Mouse (Mus musculus) limb, embryonic 12.5 days (tissue): ENCODE data around the gene Pidd1. TPM values are rescaled to one million over a fixed set of nuclear protein-coding genes. Genes with fewer than 3 reads are reported as not detected.
"Not testable (repeated sequence)": the region's sequence is repeated elsewhere in the genome, so short reads cannot be mapped to it uniquely, and the experiment has no call there.

Experiments used
- ATAC-seq: fragments of 200-750 bp; cut with Nextera tagmentation; 2 replicates; pipeline ENCODE4 v1.8.0; 2017; ENCODE audit warnings: low read depth, moderate TSS enrichment; ENCODE audit not compliant: insufficient number of reproducible peaks, insufficient read depth, low FRiP score, low TSS enrichment
- H3K27ac ChIP-seq: fragments of 300-500 bp; sonication (generic); 2 replicates; pipeline ENCODE4 v1.5.1; 2016; ENCODE audit warnings: mild to moderate bottlenecking, moderate library complexity
- H3K27me3 ChIP-seq: fragments of 300-500 bp; sonication (generic); 2 replicates; pipeline ENCODE4 v1.6.1; 2016; ENCODE audit warnings: mild to moderate bottlenecking, moderate library complexity
- H3K36me3 ChIP-seq: fragments of 300-500 bp; sonication (generic); 2 replicates; pipeline ENCODE4 v1.6.1; 2016; ENCODE audit warnings: mild to moderate bottlenecking, moderate library complexity
- H3K4me1 ChIP-seq: fragments of 300-500 bp; sonication (generic); replicated peaks from 2 replicates; pipeline ENCODE4 v1.6.1; 2016
- H3K4me2 ChIP-seq: fragments of 300-500 bp; sonication (generic); 2 replicates; pipeline ENCODE4 v1.6.1; 2016; ENCODE audit warnings: mild to moderate bottlenecking, moderate library complexity
- H3K4me3 ChIP-seq: fragments of 300-500 bp; sonication (generic); replicated peaks from 2 replicates; pipeline ENCODE4 v1.5.1; 2016; ENCODE audit warnings: mild to moderate bottlenecking
- H3K9ac ChIP-seq: fragments of 300-500 bp; sonication (generic); replicated peaks from 2 replicates; pipeline ENCODE4 v1.6.1; 2016; ENCODE audit warnings: mild to moderate bottlenecking, moderate library complexity
- H3K9me3 ChIP-seq: fragments of 300-500 bp; sonication (generic); 2 replicates; pipeline ENCODE4 v1.6.1; 2016; ENCODE audit warnings: mild to moderate bottlenecking, moderate library complexity
- WGBS: fragments of 180-500 bp; shearing (Covaris S2); methylation state at CpG from one replicate; pipeline ENCODE4 v1.1.7; 2016; 5-methylcytosine and 5-hydroxymethylcytosine counted together
- polyA plus RNA-seq: library from polyadenylated mRNA; unstranded; fragments of >200 nt; fragmentation: Nextera tagmentation; extraction: Ambion mirVana; gene quantifications from 2 replicates; pipeline ENCODE4 v1.2.1, GENCODE M21; 2016

Pidd1 gene
- polyA plus RNA-seq, 1 experiment from 2014 or later: 16.4 TPM

GRCm38 (mm10) chr7:141457986-141458660 lies 14.3 kb upstream of the Pidd1 start:
- no peak overlapping the region for H3K9ac ChIP-seq
- peaks cover 30% of the 10 kb centered on the region for H3K4me1 ChIP-seq
- 75% methylated on average over 15 of the region's 15 CpGs for WGBS
- H3K27me3 ChIP-seq: peaks cover 57% of the 10 kb centered on the region
- ATAC-seq: no peak
- no peaks in the 10 kb centered on the region for H3K9me3 ChIP-seq
- peaks cover 8% of the 10 kb centered on the region; the same call in 1 of the 2 replicates for H3K36me3 ChIP-seq
- H3K4me2 ChIP-seq: no peak overlapping the region
- H3K4me3 ChIP-seq: no peak overlapping the region
- no peak overlapping the region for H3K27ac ChIP-seq

DNA sequence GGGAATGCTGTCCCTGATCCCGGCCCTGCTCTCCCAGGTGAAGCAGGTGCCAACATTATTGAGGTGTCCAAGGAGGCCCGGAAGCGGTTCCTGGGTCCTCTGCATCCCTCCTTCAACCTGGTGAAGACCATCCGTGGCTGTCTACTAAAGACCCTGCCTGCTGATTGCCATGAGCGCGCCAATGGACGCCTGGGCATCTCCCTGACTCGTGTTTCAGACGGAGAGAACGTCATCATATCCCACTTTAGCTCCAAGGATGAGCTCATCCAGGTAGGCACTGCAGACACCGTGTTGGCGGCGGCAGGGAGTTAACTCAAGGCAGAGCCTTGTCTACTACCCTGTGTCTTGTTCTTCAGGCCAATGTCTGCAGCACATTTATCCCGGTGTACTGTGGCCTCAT lies 13.4 kb upstream of the Pidd1 start:
- Histone ChIP-seq H3K27me3 (peaks cover 49% of the 10 kb centered on the region), H3K4me1 (peaks cover 26% of the 10 kb centered on the region), H3K9ac (no peak overlapping the region), H3K4me2 (no peak overlapping the region), H3K4me3 (no peak overlapping the region), H3K36me3 (peaks cover 10% of the 10 kb centered on the region), H3K9me3 (no peaks in the 10 kb centered on the region), H3K27ac (no peak overlapping the region)
- WGBS: 91% methylated on average over 14 of the region's 14 CpGs
- no peak for ATAC-seq

- 94% methylated on average over 6 of the region's 6 CpGs for WGBS
- Histone ChIP-seq H3K4me3 (no peak overlapping the region), H3K27me3 (peaks cover 44% of the 10 kb centered on the region), H3K4me2 (no peak overlapping the region), H3K9me3 (no peaks in the 10 kb centered on the region), H3K36me3 (peaks cover 15% of the 10 kb centered on the region), H3K9ac (no peak overlapping the region), H3K4me1 (peaks cover 21% of the 10 kb centered on the region), H3K27ac (no peak overlapping the region)
- ATAC-seq: no peak
Observed at GRCm38 (mm10) chr7:141456739-141457138, 12.9 kb upstream of the Pidd1 start.

- Histone ChIP-seq H3K9ac (peak overlapping the region; percentile 66), H3K4me3 (peak overlapping the region; percentile 61), H3K36me3 (peaks cover 24% of the 10 kb centered on the region), H3K4me2 (peak overlapping the region; percentile 98), H3K27me3 (peaks cover 34% of the 10 kb centered on the region), H3K27ac (peak overlapping the region; percentile 66; the same call in 1 of the 2 replicates), H3K4me1 (peaks cover 17% of the 10 kb centered on the region), H3K9me3 (no peaks in the 10 kb centered on the region)
- WGBS: 1% methylated on average over 23 of the region's 23 CpGs
- peak; percentile 21 for ATAC-seq
Observed at GRCm38 (mm10) chr7:141455610-141456314, 11.9 kb upstream of the Pidd1 start.

DNA sequence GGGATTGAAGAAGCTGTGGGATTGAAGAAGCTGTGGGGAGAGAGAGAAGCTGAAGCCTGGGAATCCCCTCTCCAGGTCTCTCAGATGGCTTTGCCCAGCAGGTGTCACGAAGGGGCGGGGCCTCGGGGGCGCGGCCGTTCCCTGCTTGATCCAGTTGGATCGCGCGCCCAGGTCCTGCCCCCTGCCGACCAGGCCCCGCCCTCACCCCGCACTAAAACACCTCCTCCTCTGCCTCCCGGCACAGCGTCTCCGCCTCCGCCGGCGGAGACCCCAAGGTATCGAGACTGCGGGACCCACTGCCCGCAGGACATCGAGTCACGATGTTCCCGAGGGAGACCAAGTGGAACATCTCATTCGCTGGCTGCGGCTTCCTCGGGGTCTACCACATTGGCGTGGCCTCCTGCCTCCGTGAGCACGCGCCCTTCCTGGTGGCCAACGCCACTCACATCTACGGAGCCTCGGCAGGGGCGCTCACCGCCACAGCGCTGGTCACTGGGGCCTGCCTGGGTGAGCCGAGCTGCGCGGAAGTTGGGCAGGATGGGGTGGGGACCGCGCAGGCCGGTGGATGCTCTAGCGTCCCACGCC lies 11.2 kb upstream of the Pidd1 start, which contains the start of gene Pnpla2:
Gene Pnpla2, plus strand, starts transcription at position 232 of the 585 bp plus-strand sequence.
- Histone ChIP-seq H3K27ac (peak within 1 kb of the TSS; percentile 66; the same call in 1 of the 2 replicates), H3K4me1 (peaks cover 17% of the 10 kb centered on the region), H3K4me3 (peak within 1 kb of the TSS; percentile 61), H3K36me3 (peaks cover 31% of the 10 kb centered on the region), H3K9ac (peak within 1 kb of the TSS; percentile 66), H3K4me2 (peak within 1 kb of the TSS; percentile 98), H3K27me3 (peaks cover 27% of the 10 kb centered on the region), H3K9me3 (no peaks in the 10 kb centered on the region)
- WGBS: under 1% methylated on average over 45 of the region's 45 CpGs
- peak; percentile 74 for ATAC-seq

DNA sequence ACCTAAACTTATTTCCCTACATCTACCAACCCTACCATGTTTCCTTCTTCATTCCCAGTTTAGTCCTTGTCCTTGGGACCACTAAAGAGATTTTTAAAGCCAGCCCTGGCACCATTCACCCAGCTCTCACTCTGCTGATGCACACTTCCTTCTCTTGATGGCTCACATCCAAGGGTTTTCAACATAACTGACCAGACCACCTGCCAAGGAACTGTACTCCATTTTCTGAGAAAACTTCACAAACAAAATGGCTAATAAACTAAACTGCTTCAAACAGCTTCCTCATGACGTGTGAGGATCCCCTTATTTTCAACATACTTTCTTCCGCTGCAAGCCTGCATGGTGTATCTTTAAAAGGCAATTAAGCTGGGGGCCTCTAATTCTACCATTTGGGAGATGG lies 9.8 kb upstream of the Pidd1 start:
- no peaks in the 10 kb centered on the region for H3K9me3 ChIP-seq
- H3K36me3 ChIP-seq: peaks cover 38% of the 10 kb centered on the region
- H3K4me1 ChIP-seq: peaks cover 18% of the 10 kb centered on the region
- H3K4me3 ChIP-seq: no peak overlapping the region
- H3K4me2 ChIP-seq: no peak overlapping the region
- no peak for ATAC-seq
- H3K9ac ChIP-seq: no peak overlapping the region
- peaks cover 13% of the 10 kb centered on the region for H3K27me3 ChIP-seq
- H3K27ac ChIP-seq: no peak overlapping the region
- WGBS: 71% methylated on average over 2 of the region's 2 CpGs

DNA sequence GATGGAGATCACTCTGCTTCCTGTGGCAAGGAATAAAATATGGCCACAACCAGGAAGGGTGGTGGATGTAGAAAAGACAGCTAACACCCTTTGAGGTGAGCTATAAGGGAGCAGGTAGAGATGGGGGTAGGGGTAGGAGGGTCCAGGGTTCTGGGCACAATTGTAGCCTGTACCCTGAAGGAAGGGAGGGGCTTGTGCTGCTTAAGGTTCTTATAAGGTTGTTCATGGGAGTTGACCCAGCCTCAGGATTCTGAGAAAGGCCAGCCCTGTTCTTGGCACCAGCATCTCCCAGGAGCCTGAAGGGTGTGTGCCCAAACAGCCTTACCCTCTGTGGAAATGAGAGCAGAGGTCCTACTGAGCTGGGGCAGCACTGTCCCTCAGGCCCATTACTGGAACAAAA lies 8.1 kb upstream of the Pidd1 start:
- Histone ChIP-seq H3K4me1 (peaks cover 24% of the 10 kb centered on the region), H3K4me2 (no peak overlapping the region), H3K27ac (no peak overlapping the region), H3K9me3 (no peaks in the 10 kb centered on the region), H3K9ac (no peak overlapping the region), H3K4me3 (no peak overlapping the region), H3K36me3 (peaks cover 41% of the 10 kb centered on the region), H3K27me3 (peaks cover 3% of the 10 kb centered on the region; the same call in 1 of the 2 replicates)
- ATAC-seq: no peak

DNA sequence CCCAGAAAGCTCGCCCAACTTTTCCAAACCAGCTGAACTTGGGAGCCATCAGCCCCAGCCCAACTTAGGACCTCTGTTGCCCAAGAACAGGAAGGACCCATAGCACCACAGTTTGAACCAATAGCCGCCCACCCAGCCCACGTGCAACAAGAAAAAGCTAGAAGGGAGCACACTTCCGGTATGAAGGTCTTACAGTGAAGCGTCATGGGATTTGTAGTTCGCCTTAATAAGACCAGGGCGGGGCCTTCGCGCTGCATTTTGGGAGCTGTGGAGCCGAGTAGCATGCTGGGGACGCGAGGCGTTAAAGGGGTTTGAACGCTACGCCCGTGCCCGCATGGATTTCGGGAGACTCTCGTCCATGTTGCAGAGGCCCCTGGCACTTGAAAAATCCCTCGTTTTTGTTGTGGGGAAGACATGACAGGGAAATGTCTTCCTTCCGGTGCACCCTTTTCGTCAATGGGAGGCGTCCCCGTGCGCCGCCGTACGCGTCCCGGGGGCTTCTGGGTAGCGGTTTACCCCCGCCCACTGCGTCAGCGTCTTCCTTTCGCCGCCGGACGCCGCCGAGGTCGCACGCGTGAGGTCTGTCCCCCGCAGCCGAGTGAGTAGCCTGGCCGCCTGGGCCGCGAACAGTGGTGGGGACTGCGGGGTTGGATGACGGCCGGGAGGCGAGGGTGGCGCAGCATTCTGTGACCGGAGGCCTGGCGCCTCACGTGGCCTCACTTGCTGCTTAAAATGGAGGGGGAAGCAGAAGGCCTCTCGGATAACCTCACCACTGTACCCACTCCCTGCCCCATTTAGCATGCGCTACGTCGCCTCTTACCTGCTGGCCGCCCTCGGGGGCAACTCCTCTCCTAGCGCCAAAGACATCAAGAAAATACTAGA lies 3.5 kb upstream of the Pidd1 start, which contains the start of gene Rplp2:
Gene Rplp2, plus strand, starts transcription at position 261 of the 882 bp plus-strand sequence.
- H3K27me3 ChIP-seq: no peaks in the 10 kb centered on the region
- peak; percentile 85 for ATAC-seq

GRCm38 (mm10) chr7:141446374-141446773 lies 2.5 kb upstream of the Pidd1 start:
- Histone ChIP-seq H3K36me3 (peaks cover 39% of the 10 kb centered on the region), H3K4me1 (peaks cover 33% of the 10 kb centered on the region)
- not testable (repeated sequence) for ATAC-seq, H3K27me3 ChIP-seq, H3K9ac ChIP-seq, H3K27ac ChIP-seq, H3K4me2 ChIP-seq, H3K9me3 ChIP-seq, H3K4me3 ChIP-seq
- 77% methylated on average over 3 of the region's 3 CpGs for WGBS

More for the DNA sequence above, 3.5 kb upstream of the Pidd1 start, which contains the start of gene Rplp2:
- peak within 1 kb of the TSS; percentile 79 for H3K4me2 ChIP-seq
- peaks cover 26% of the 10 kb centered on the region for H3K4me1 ChIP-seq
- no peaks in the 10 kb centered on the region for H3K9me3 ChIP-seq
- peak within 1 kb of the TSS; percentile 88 for H3K4me3 ChIP-seq
- peaks cover 40% of the 10 kb centered on the region for H3K36me3 ChIP-seq
- WGBS: under 1% methylated on average over 63 of the region's 63 CpGs
- peak within 1 kb of the TSS; percentile 64 for H3K27ac ChIP-seq
- H3K9ac ChIP-seq: peak within 1 kb of the TSS; percentile 95

DNA sequence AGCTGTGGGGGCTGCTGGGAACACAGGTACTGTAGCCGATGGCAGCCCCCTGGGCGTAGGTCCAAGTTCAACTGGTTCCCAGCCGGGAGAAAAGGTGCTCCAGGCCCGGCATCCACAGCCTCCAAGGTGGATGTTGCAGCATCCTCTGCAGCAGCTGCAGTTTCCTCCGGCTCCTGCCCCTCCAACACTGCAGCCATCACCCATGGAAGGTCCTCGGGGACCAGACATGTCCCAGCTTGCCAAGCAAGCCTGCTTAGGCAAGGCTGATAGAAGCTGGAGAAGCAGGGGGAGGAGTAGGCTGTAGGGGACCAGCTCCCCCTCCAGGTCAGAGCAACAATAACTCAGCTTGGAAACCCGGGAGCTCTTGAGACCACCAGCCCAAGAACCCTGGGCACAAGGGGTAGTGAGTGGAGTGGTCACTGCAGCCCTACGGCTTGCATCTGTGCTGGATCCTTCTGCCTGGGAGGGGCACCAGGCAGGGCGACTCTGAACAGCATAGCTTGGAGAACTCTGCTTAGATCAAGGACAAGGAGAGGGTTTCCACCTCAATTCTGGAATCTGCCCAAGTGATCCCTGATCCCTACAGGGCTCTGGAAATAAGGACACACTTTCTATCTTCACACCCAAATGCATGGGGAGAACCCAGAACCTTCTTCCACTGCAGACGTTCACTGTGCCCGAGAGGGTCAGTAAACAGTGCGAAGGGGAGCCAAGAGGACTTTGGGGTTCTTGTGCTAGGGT lies 574 bp downstream of the Pidd1 start:
- Histone ChIP-seq H3K4me3 (peak overlapping the region; percentile 48), H3K4me1 (peaks cover 34% of the 10 kb centered on the region), H3K27me3 (no peaks in the 10 kb centered on the region), H3K36me3 (peaks cover 39% of the 10 kb centered on the region), H3K9me3 (no peaks in the 10 kb centered on the region), H3K9ac (peak overlapping the region; percentile 68), H3K4me2 (peak overlapping the region; percentile 88), H3K27ac (peak overlapping the region; percentile 78)
- 25% methylated on average over 12 of the region's 12 CpGs for WGBS
- ATAC-seq: peak; percentile 0; the same call in 1 of the 2 replicates
